Mouse (Mus musculus) thymus, postnatal 25 days (tissue): ENCODE results near the gene Col6a5.

ENCODE experiments used
- DNase-seq: peaks from one replicate; pipeline ENCODE4 v3.0.0; 2022

The Col6a5 gene

DNA sequence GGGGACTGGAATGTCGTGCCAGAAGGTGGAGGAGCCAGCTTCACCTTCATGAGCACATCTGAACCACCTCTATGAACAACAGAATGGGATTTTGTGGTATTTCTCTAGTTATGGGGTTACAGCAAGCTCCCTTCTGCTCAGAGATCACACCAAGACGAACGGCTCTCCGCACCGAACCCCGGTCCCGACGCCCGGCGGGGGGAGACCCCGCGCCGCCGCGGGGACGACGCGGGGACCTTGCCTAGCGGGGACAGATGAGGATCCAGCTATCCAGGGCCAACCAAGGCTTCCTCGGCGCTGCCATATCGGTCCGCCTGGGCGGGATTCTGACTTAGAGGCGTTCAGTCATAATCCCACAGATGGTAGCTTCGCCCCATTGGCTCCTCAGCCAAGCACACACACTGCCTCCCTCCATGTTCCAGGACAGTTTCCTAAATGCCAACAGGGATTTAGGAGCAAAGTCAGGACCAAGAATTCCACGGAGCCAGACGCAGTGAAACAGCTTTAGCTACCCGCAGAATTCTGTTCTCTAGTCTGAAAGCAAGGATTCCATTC, 141.2 kb downstream of the Col6a5 start:
- no peak for DNase-seq

DNA sequence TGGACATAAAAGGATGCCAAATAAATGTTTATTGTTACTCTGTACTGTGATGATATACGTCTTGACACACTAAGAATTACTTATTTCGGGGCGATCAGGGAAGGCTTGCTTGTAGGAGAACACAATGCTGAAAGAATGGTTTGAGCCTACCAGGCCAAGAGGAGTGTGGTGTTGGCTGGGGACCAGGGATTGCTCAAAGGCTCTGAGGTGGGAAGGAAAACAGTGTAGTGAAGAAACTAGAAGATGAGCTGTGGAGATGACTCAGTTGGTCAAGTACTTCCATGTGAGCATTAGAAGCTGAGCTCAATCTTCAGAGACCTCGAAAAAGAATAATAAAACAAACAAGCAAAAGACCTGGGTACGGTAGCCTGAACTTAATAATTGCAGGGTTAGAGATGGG, 146.0 kb downstream of the Col6a5 start:
- no peak for DNase-seq

DNA sequence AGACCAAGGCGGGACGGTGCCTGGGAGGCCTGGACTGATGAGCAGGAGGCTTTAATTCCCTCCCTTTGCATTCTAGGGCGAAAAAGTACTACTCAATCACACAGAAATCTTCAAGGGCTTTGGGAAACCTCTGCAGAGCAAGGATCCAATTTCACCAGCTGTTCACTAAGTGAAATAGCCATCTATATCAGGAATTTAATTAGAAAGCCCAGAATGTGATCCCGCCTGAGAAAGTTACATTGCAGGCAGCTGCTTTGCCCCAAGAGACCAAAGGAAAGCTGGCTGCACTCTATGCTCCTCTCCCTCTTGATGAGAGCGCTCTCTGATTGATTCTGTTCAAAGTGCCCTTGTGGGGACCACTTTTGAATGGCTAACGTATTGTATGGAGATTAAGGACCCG, 149.0 kb downstream of the Col6a5 start:
- no peak for DNase-seq

DNA sequence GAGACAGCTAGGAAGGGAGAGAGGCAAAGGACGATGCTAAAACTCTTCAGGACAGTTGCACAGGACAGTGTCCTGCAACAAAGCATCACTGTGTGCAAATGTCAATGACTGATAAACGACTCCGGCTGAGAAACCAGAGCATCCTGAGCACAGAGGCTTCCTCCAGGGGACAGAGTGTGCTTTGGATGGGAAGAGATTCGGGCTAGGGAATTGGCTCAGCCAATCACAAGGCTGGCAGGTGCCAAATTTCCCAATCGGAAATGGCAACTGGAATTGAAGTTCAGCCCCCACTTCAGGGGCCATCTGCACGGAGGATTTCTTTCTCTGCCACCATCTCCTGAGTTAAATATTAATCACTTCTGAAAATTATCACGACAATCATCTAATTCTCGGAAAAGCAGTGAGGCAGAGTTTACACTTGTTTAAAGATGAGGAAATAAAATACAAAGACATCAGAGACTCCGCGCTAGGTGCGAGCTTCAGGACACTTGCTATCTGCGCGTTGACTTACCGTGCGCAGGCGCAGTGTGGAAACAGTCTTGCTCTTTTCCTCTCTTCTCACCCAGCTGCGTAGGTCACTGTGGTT, 151.4 kb downstream of the Col6a5 start:
- DNase-seq = no peak
